Mouse (Mus musculus) embryonic facial prominence, embryonic 12.5 days (tissue): Measurements from ENCODE around the gene Galk2. TPM values are rescaled to one million over a fixed set of nuclear protein-coding genes. Genes with fewer than 3 reads are reported as not detected.

Source experiments
- ATAC-seq: fragments of 200-750 bp; cut with Nextera tagmentation; 2 replicates; pipeline ENCODE4 v1.8.0; 2017; ENCODE audit not compliant: insufficient number of reproducible peaks, insufficient read depth, low FRiP score, low TSS enrichment
- H3K27ac ChIP-seq: fragments of 300-500 bp; sonication (generic); 2 replicates; pipeline ENCODE4 v1.5.1; 2016; ENCODE audit warnings: mild to moderate bottlenecking
- H3K27me3 ChIP-seq: fragments of 300-500 bp; sonication (generic); 2 replicates; pipeline ENCODE4 v1.6.1; 2016; ENCODE audit warnings: mild to moderate bottlenecking, moderate library complexity
- H3K36me3 ChIP-seq: fragments of 300-500 bp; sonication (generic); 2 replicates; pipeline ENCODE4 v1.6.1; 2016; ENCODE audit warnings: mild to moderate bottlenecking
- H3K4me1 ChIP-seq: fragments of 300-500 bp; sonication (generic); 2 replicates; pipeline ENCODE4 v1.6.1; 2016
- H3K4me2 ChIP-seq: fragments of 300-500 bp; sonication (generic); replicated peaks from 2 replicates; pipeline ENCODE4 v1.6.1; 2016; ENCODE audit warnings: mild to moderate bottlenecking, moderate library complexity
- H3K4me3 ChIP-seq: fragments of 300-500 bp; sonication (generic); 2 replicates; pipeline ENCODE4 v1.5.1; 2016; ENCODE audit warnings: mild to moderate bottlenecking
- H3K9ac ChIP-seq: fragments of 300-500 bp; sonication (generic); 2 replicates; pipeline ENCODE4 v1.6.1; 2016; ENCODE audit warnings: mild to moderate bottlenecking, moderate library complexity
- H3K9me3 ChIP-seq: fragments of 300-500 bp; sonication (generic); 2 replicates; pipeline ENCODE4 v1.6.1; 2016; ENCODE audit warnings: mild to moderate bottlenecking, moderate library complexity
- WGBS: fragments of 180-500 bp; shearing (Covaris S2); methylation state at CpG from one replicate; pipeline ENCODE4 v1.1.7; 2016; 5-methylcytosine and 5-hydroxymethylcytosine counted together
- polyA plus RNA-seq: library from polyadenylated mRNA; unstranded; fragments of >200 nt; fragmentation: Nextera tagmentation; extraction: Ambion mirVana; gene quantifications from 2 replicates; pipeline ENCODE4 v1.2.1, GENCODE M21; 2016

The Galk2 gene
- polyA plus RNA-seq, 1 experiment from 2014 or later: 40.3 TPM

DNA sequence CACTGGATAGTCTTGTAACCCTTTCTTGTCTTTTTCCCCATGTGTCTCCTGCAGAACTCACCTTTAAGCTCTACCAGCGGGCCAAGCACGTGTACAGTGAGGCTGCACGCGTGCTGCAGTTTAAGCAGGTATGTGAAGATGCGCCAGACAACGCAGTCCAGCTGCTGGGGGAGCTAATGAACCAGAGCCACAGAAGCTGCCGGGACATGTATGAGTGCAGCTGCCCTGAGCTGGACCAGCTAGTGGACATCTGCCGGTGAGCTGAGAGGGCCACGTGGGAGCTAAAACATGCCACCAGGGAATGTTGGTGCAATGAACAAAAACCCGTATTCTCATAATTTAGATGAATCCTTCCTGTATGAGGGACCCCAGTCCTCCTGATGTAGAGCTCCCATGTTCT is 116.3 kb downstream of the Galk2 start:
- 93% methylated on average over 10 of the region's 10 CpGs for WGBS
- H3K4me2 ChIP-seq: no peak overlapping the region
- H3K9ac ChIP-seq: no peak overlapping the region
- H3K27ac ChIP-seq: no peak overlapping the region
- no peak for ATAC-seq
- H3K9me3 ChIP-seq: no peaks in the 10 kb centered on the region
- no peak overlapping the region for H3K4me3 ChIP-seq
- no peaks in the 10 kb centered on the region for H3K27me3 ChIP-seq
- H3K36me3 ChIP-seq: no peaks in the 10 kb centered on the region
- H3K4me1 ChIP-seq: peaks cover 17% of the 10 kb centered on the region

DNA sequence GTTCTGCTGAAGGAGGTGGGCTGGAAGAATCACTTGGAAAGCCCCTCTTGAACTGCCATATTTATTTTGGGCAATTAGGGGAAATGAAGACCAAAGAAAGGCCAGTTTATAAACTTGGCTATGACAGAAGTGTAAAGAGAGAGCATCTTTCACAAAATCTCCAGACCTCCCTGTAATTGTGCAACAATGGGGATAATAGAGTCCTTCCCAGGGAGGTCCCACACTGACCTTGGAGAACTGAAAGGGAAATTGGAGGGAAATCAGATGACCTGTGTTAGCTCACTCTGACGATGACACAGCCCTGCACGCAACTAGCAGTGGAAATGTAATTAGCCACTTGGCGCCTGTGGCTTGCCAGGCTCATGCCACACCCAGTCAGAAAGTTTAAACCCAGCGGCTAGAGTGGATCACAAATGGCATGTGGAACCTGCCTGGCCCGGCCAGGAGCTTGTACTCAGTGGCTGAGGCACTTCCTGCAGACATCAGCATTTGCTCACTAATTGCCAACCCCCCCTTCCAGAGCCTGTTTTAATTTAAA is 117.0 kb downstream of the Galk2 start:
- H3K4me3 ChIP-seq: no peak overlapping the region
- H3K4me2 ChIP-seq: no peak overlapping the region
- no peaks in the 10 kb centered on the region for H3K27me3 ChIP-seq
- no peak for ATAC-seq
- no peaks in the 10 kb centered on the region for H3K36me3 ChIP-seq
- H3K4me1 ChIP-seq: peaks cover 17% of the 10 kb centered on the region
- WGBS: 37% methylated on average over 5 of the region's 5 CpGs
- no peak overlapping the region for H3K27ac ChIP-seq
- no peaks in the 10 kb centered on the region for H3K9me3 ChIP-seq
- H3K9ac ChIP-seq: no peak overlapping the region

GRCm38 (mm10) chr2:126002291-126002690 is 143.4 kb downstream of the Galk2 start:
- no peaks in the 10 kb centered on the region for H3K9me3 ChIP-seq
- no peaks in the 10 kb centered on the region for H3K4me1 ChIP-seq
- H3K4me3 ChIP-seq: no peak overlapping the region
- H3K27me3 ChIP-seq: no peaks in the 10 kb centered on the region
- no peak for ATAC-seq
- no peak overlapping the region for H3K27ac ChIP-seq
- no peaks in the 10 kb centered on the region for H3K36me3 ChIP-seq
- H3K9ac ChIP-seq: no peak overlapping the region
- no peak overlapping the region for H3K4me2 ChIP-seq
- WGBS: 78% methylated on average over 5 of the region's 5 CpGs

- ATAC-seq: no peak
- 52% methylated on average over 3 of the region's 3 CpGs for WGBS
These were observed 147.2 kb downstream of the Galk2 start for GRCm38 (mm10) chr2:126006088-126006487.

DNA sequence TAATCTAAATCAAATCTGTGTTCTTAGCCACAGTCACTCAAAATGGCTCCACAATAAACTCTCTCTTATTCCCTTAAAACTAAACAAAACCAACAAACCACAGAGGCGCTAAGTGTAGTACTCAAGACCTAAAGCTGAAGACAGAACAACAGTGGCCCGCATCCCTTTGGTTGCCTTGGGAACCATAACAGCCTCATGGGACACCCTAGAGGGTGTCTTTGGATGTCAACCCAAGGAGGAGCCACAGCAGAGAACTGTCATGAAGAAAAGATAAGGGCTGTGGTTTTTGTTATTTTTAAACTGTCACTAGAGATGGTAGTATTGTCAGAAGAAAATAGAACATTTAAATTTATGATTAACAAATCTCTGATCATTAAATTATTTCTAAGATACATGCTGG is 147.8 kb downstream of the Galk2 start:
- H3K9ac ChIP-seq: no peak overlapping the region
- no peak for ATAC-seq

More at GRCm38 (mm10) chr2:126006088-126006487, 147.2 kb downstream of the Galk2 start:
- Histone ChIP-seq H3K4me2 (no peak overlapping the region), H3K9me3 (no peaks in the 10 kb centered on the region), H3K36me3 (no peaks in the 10 kb centered on the region), H3K27ac (no peak overlapping the region), H3K4me1 (no peaks in the 10 kb centered on the region), H3K27me3 (no peaks in the 10 kb centered on the region), H3K4me3 (no peak overlapping the region), H3K9ac (no peak overlapping the region)

DNA sequence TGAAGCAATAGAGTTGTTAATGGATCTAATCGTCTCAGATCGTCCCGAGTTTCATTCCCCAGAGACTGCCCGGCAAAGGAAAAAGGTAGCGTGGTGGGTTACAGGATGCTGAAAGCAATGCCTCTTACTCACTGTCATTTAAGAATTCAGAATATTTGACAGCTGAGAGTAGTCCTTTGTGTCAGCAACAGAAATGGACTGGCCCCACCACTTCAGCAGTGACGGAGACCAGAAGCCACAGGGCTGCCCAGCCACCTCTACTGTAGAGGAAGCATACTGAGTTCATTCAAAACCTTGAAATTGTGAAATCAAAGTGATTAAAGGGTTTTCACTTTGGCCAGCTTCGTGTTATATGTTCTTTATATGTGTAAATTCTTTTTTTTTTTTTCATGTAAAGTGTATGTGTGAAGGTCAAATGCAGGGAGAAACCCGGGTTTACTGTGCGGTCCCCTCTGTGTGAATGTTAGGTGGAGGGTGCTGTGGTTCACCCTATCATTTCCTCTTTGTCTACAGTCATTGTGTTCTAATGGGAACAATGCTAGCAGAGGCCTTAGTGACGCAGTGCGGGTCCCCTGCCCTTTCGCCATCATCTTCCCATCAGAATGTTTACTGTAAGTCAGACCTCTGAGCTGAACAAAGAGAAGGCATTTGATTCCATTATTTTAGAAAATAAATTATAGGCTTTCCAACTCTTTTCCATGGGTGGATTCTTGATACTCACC is 156.2 kb downstream of the Galk2 start:
- no peak overlapping the region for H3K4me3 ChIP-seq
- H3K4me1 ChIP-seq: 0 out of 2 replicates have a peak, but pooled peaks cover 3% of the 10 kb centered on the region
- H3K9me3 ChIP-seq: no peaks in the 10 kb centered on the region
- no peak overlapping the region for H3K9ac ChIP-seq
- H3K36me3 ChIP-seq: no peaks in the 10 kb centered on the region
- H3K27ac ChIP-seq: no peak overlapping the region
- ATAC-seq: no peak
- no peaks in the 10 kb centered on the region for H3K27me3 ChIP-seq
- WGBS: 47% methylated on average over 12 of the region's 12 CpGs
- no peak overlapping the region for H3K4me2 ChIP-seq

More for the DNA sequence above, 147.8 kb downstream of the Galk2 start:
- WGBS: 80% methylated on average over 2 of the region's 2 CpGs
- H3K36me3 ChIP-seq: no peaks in the 10 kb centered on the region
- H3K4me3 ChIP-seq: no peak overlapping the region
- H3K27ac ChIP-seq: no peak overlapping the region
- H3K27me3 ChIP-seq: no peaks in the 10 kb centered on the region
- no peak overlapping the region for H3K4me2 ChIP-seq
- no peaks in the 10 kb centered on the region for H3K4me1 ChIP-seq
- H3K9me3 ChIP-seq: no peaks in the 10 kb centered on the region

- ATAC-seq: no peak
- no peak overlapping the region for H3K9ac ChIP-seq
- no peaks in the 10 kb centered on the region for H3K9me3 ChIP-seq
- H3K4me3 ChIP-seq: no peak overlapping the region
- no peak overlapping the region for H3K4me2 ChIP-seq
- no peak overlapping the region for H3K27ac ChIP-seq
- H3K4me1 ChIP-seq: 0 out of 2 replicates have a peak, but pooled peaks cover 3% of the 10 kb centered on the region
- no peaks in the 10 kb centered on the region for H3K36me3 ChIP-seq
- no peaks in the 10 kb centered on the region for H3K27me3 ChIP-seq
- WGBS: 42% methylated on average over 3 of the region's 3 CpGs
These were observed 157.0 kb downstream of the Galk2 start for GRCm38 (mm10) chr2:126015763-126016473.

DNA sequence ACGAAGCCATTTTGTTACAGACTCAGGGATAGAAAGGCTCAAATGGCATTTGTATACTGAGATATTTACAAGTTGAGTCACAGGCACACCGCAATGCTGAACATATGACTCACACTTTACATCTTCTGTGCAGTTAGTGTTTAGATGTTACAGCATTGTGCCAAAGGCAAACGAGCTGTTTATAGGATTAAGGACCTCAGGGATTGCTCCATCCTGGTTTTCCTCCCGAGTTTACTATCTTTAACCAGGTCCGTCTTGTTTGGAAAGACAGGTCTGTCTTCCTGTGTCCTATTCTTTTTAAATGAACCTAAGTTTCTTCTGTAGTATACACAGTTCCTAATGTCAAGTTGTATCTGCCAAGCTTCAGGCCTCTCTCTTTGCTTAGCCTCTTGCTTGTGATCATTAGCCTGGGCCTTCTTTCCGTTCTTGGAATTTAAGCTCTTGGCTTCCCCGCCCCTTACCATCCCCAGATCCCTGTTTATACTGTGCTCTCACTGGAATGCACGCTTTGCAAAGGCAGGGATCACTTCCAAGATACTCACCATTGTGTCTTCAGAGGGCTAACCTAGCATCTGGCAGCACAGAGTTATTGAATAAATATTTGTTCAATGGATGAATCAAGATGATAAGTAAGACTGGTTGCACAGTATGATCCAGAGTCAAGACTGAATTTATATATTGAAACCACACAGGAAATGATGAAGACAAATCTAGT is 172.4 kb downstream of the Galk2 start:
- Histone ChIP-seq H3K4me1 (peaks cover 13% of the 10 kb centered on the region; the same call in 1 of the 2 replicates), H3K27ac (no peak overlapping the region), H3K9ac (no peak overlapping the region), H3K36me3 (no peaks in the 10 kb centered on the region), H3K27me3 (no peaks in the 10 kb centered on the region), H3K4me2 (no peak overlapping the region), H3K9me3 (no peaks in the 10 kb centered on the region), H3K4me3 (no peak overlapping the region)
- WGBS: 60% methylated on average over 8 of the region's 8 CpGs
- no peak for ATAC-seq

GRCm38 (mm10) chr2:126033114-126033972 is 174.4 kb downstream of the Galk2 start:
- Histone ChIP-seq H3K27ac (0 out of 2 replicates have a peak overlapping the region, but pooled peaks have one; percentile 46), H3K36me3 (no peaks in the 10 kb centered on the region), H3K4me3 (no peak overlapping the region), H3K9me3 (no peaks in the 10 kb centered on the region), H3K4me2 (no peak overlapping the region), H3K27me3 (no peaks in the 10 kb centered on the region), H3K9ac (no peak overlapping the region), H3K4me1 (peaks cover 13% of the 10 kb centered on the region; the same call in 1 of the 2 replicates)
- 0 out of 2 replicates have a peak, but pooled peaks have one; percentile 47 for ATAC-seq
- WGBS: 71% methylated on average over 8 of the region's 8 CpGs
